Mouse (Mus musculus) heart, embryonic 13.5 days (tissue): Measurements from ENCODE around the gene Fam214b. TPM values are rescaled to one million over a fixed set of nuclear protein-coding genes. Genes with fewer than 3 reads are reported as not detected.

Source experiments
- ATAC-seq: fragments of 200-750 bp; cut with Nextera tagmentation; 2 replicates; pipeline ENCODE4 v1.8.0; 2017; ENCODE audit warnings: moderate TSS enrichment; ENCODE audit not compliant: insufficient number of reproducible peaks, low FRiP score, low TSS enrichment; ENCODE audit errors: extremely low read depth
- H3K27ac ChIP-seq: fragments of 300-500 bp; sonication (generic); replicated peaks from 2 replicates; pipeline ENCODE4 v1.5.1; 2015; ENCODE audit warnings: moderate library complexity, mild to moderate bottlenecking, inconsistent platforms
- H3K27me3 ChIP-seq: fragments of 300-500 bp; sonication (generic); replicated peaks from 2 replicates; pipeline ENCODE4 v1.6.1; 2015; ENCODE audit warnings: mild to moderate bottlenecking, inconsistent platforms
- H3K36me3 ChIP-seq: fragments of 300-500 bp; sonication (generic); 2 replicates; pipeline ENCODE4 v1.6.1; 2015; ENCODE audit warnings: mild to moderate bottlenecking, inconsistent platforms
- H3K4me1 ChIP-seq: fragments of 300-500 bp; sonication (generic); 2 replicates; pipeline ENCODE4 v1.6.1; 2015; ENCODE audit warnings: inconsistent platforms
- H3K4me2 ChIP-seq: fragments of 300-500 bp; sonication (generic); 2 replicates; pipeline ENCODE4 v1.6.1; 2015; ENCODE audit warnings: inconsistent platforms, mild to moderate bottlenecking, moderate library complexity
- H3K4me3 ChIP-seq: fragments of 300-500 bp; sonication (generic); 2 replicates; pipeline ENCODE4 v1.5.1; 2015; ENCODE audit warnings: moderate library complexity, mild to moderate bottlenecking, inconsistent platforms
- H3K9ac ChIP-seq: fragments of 300-500 bp; sonication (generic); 2 replicates; pipeline ENCODE4 v1.6.1; 2015; ENCODE audit warnings: inconsistent platforms, mild to moderate bottlenecking, moderate library complexity
- H3K9me3 ChIP-seq: fragments of 300-500 bp; sonication (generic); 2 replicates; pipeline ENCODE4 v1.6.1; 2016; ENCODE audit warnings: inconsistent platforms
- WGBS: fragments of 180-500 bp; shearing (Covaris S2); methylation state at CpG from one replicate; pipeline ENCODE4 v1.1.7; 2015; ENCODE audit warnings: mixed read lengths; 5-methylcytosine and 5-hydroxymethylcytosine counted together
- polyA plus RNA-seq: library from polyadenylated mRNA; unstranded; fragments of >200 nt; fragmentation: Nextera tagmentation; extraction: Ambion mirVana; gene quantifications from 2 replicates; pipeline ENCODE4 v1.2.1, GENCODE M21; 2015

Gene Fam214b
- polyA plus RNA-seq, 1 experiment from 2014 or later: 14.8 TPM

- WGBS: 87% methylated on average over 7 of the region's 7 CpGs
- ATAC-seq: no peak
- no peaks in the 10 kb centered on the region for H3K27me3 ChIP-seq
- no peak overlapping the region for H3K4me3 ChIP-seq
- peaks cover 61% of the 10 kb centered on the region for H3K36me3 ChIP-seq
- H3K4me1 ChIP-seq: peaks cover 25% of the 10 kb centered on the region
- no peak overlapping the region for H3K4me2 ChIP-seq
- no peaks in the 10 kb centered on the region for H3K9me3 ChIP-seq
- H3K9ac ChIP-seq: no peak overlapping the region
- no peak overlapping the region for H3K27ac ChIP-seq
These were observed 16.9 kb downstream of the Fam214b start for GRCm38 (mm10) chr4:43029121-43029520.

- peak within 1 kb of the TSS; percentile 79 for H3K9ac ChIP-seq
- H3K9me3 ChIP-seq: no peaks in the 10 kb centered on the region
- WGBS: 7% methylated on average over 42 of the region's 42 CpGs
- peak within 1 kb of the TSS; percentile 66 for H3K4me3 ChIP-seq
- H3K27ac ChIP-seq: peak within 1 kb of the TSS; percentile 83
- H3K4me2 ChIP-seq: peak within 1 kb of the TSS; percentile 88
- H3K36me3 ChIP-seq: peaks cover 83% of the 10 kb centered on the region
- H3K4me1 ChIP-seq: peaks cover 20% of the 10 kb centered on the region
- H3K27me3 ChIP-seq: no peaks in the 10 kb centered on the region
- peak; percentile 59 for ATAC-seq
These were observed 20.7 kb downstream of the Fam214b start, which contains the start of gene Pigo for GRCm38 (mm10) chr4:43025084-43025960. Gene Pigo (minus strand): TSS chr4:43025819.

- Histone ChIP-seq H3K27ac (peak overlapping the region; percentile 83; the same call in 1 of the 2 replicates), H3K4me1 (peaks cover 14% of the 10 kb centered on the region), H3K9ac (peak overlapping the region; percentile 79), H3K4me2 (peak overlapping the region; percentile 88), H3K36me3 (peaks cover 85% of the 10 kb centered on the region), H3K27me3 (no peaks in the 10 kb centered on the region), H3K9me3 (no peaks in the 10 kb centered on the region), H3K4me3 (peak overlapping the region; percentile 66)
- 70% methylated on average over 14 of the region's 14 CpGs for WGBS
- ATAC-seq: no peak
These were observed 21.3 kb downstream of the Fam214b start for GRCm38 (mm10) chr4:43024673-43025072.

GRCm38 (mm10) chr4:43021341-43021740 is 24.7 kb downstream of the Fam214b start:
- no peak for ATAC-seq
- Histone ChIP-seq H3K4me2 (no peak overlapping the region), H3K9ac (no peak overlapping the region), H3K4me1 (peaks cover 13% of the 10 kb centered on the region), H3K27ac (no peak overlapping the region), H3K4me3 (no peak overlapping the region), H3K27me3 (no peaks in the 10 kb centered on the region), H3K9me3 (no peaks in the 10 kb centered on the region), H3K36me3 (peaks cover 85% of the 10 kb centered on the region)
- WGBS: 76% methylated on average over 17 of the region's 17 CpGs

GRCm38 (mm10) chr4:43020876-43021275 is 25.1 kb downstream of the Fam214b start:
- ATAC-seq: no peak
- 80% methylated on average over 16 of the region's 16 CpGs for WGBS
- Histone ChIP-seq H3K27ac (no peak overlapping the region), H3K9me3 (no peaks in the 10 kb centered on the region), H3K4me2 (no peak overlapping the region), H3K36me3 (peaks cover 82% of the 10 kb centered on the region), H3K4me1 (peaks cover 13% of the 10 kb centered on the region), H3K4me3 (no peak overlapping the region), H3K9ac (no peak overlapping the region), H3K27me3 (no peaks in the 10 kb centered on the region)

GRCm38 (mm10) chr4:43019641-43020465 is 26.2 kb downstream of the Fam214b start:
- no peaks in the 10 kb centered on the region for H3K9me3 ChIP-seq
- no peak overlapping the region for H3K9ac ChIP-seq
- ATAC-seq: no peak
- H3K4me3 ChIP-seq: no peak overlapping the region
- H3K27ac ChIP-seq: no peak overlapping the region
- no peaks in the 10 kb centered on the region for H3K27me3 ChIP-seq
- no peak overlapping the region for H3K4me2 ChIP-seq
- H3K36me3 ChIP-seq: peaks cover 82% of the 10 kb centered on the region
- WGBS: 82% methylated on average over 23 of the region's 23 CpGs
- peaks cover 10% of the 10 kb centered on the region for H3K4me1 ChIP-seq

GRCm38 (mm10) chr4:43019176-43019575 is 26.8 kb downstream of the Fam214b start:
- WGBS: 87% methylated on average over 10 of the region's 10 CpGs
- Histone ChIP-seq H3K4me1 (peaks cover 4% of the 10 kb centered on the region), H3K9ac (no peak overlapping the region), H3K4me3 (no peak overlapping the region), H3K9me3 (no peaks in the 10 kb centered on the region), H3K27me3 (no peaks in the 10 kb centered on the region), H3K36me3 (peaks cover 78% of the 10 kb centered on the region), H3K4me2 (no peak overlapping the region), H3K27ac (no peak overlapping the region)
- no peak for ATAC-seq

GRCm38 (mm10) chr4:43018156-43018555 is 27.9 kb downstream of the Fam214b start:
- Histone ChIP-seq H3K27me3 (no peaks in the 10 kb centered on the region), H3K4me1 (peaks cover 9% of the 10 kb centered on the region), H3K27ac (no peak overlapping the region), H3K4me2 (no peak overlapping the region), H3K9me3 (no peaks in the 10 kb centered on the region), H3K4me3 (no peak overlapping the region), H3K9ac (no peak overlapping the region), H3K36me3 (peaks cover 68% of the 10 kb centered on the region)
- ATAC-seq: no peak
- whole genome bisulfite sequencing: 87% methylated on average over 4 of the region's 4 CpGs

GRCm38 (mm10) chr4:43012091-43012490 is 33.9 kb downstream of the Fam214b start:
- H3K9me3 ChIP-seq: no peaks in the 10 kb centered on the region
- H3K27ac ChIP-seq: no peak overlapping the region
- peaks cover 7% of the 10 kb centered on the region for H3K36me3 ChIP-seq
- peaks cover 21% of the 10 kb centered on the region for H3K4me1 ChIP-seq
- H3K27me3 ChIP-seq: no peaks in the 10 kb centered on the region
- H3K4me2 ChIP-seq: no peak overlapping the region
- H3K4me3 ChIP-seq: no peak overlapping the region
- no peak overlapping the region for H3K9ac ChIP-seq
- 94% methylated on average over 1 of the region's 1 CpGs for WGBS
- no peak for ATAC-seq

- peak within 1 kb of the TSS; percentile 71 for H3K4me3 ChIP-seq
- no peaks in the 10 kb centered on the region for H3K27me3 ChIP-seq
- H3K9me3 ChIP-seq: no peaks in the 10 kb centered on the region
- under 1% methylated on average over 37 of the region's 37 CpGs for WGBS
- peaks cover 21% of the 10 kb centered on the region for H3K4me1 ChIP-seq
- H3K36me3 ChIP-seq: peaks cover 8% of the 10 kb centered on the region; the same call in 1 of the 2 replicates
- peak; percentile 75 for ATAC-seq
- H3K4me2 ChIP-seq: peak within 1 kb of the TSS; percentile 81
- H3K27ac ChIP-seq: peak within 1 kb of the TSS; percentile 46; the same call in 1 of the 2 replicates
- peak within 1 kb of the TSS; percentile 84 for H3K9ac ChIP-seq
These were observed 35.6 kb downstream of the Fam214b start, which contains the start of gene Fancg for GRCm38 (mm10) chr4:43010161-43011038. Gene Fancg (minus strand): TSS chr4:43010506.
